Comparison of ENCODE assay signal across 21 mouse cellular contexts in genomic region chr6:18559019-18559418, GRCm38 (mm10). TPM values are rescaled to one million over a fixed set of nuclear protein-coding genes. Genes with fewer than 3 reads are reported as not detected.
DNase-seq lines count a peak whose midpoint lies in the region; ATAC-seq and TF ChIP-seq lines count a peak whose summit lies in the region.
"Had no signal": no experiment of that assay in that cellular context is flagged by ENCODE, and none has a peak within 500 bp of the region (broad histone marks: within the 10 kb centered on the region; RNA-seq: fewer than 3 reads in every experiment).

No protein-coding gene starts in this region.

- no peak for DNase-seq in layer of hippocampus, adult 2 months (ENCODE audit: low spot score in 2 of 2)
- no peak for DNase-seq in layer of hippocampus, postnatal 25 days (ENCODE audit: extremely low spot score in 1 of 2, low spot score in 1 of 2)
- DNase-seq in urinary bladder, postnatal 10 days (ENCODE audit: low spot score) = no peak
- no peak for DNase-seq in ovary, postnatal 36 days (ENCODE audit: low spot score)
- DNase-seq: adrenal gland, adult 2 months; adrenal gland, postnatal 10 days; adrenal gland, postnatal 25 days; B cell, adult 2 months; cerebellum, adult 11 months; cerebellum, adult 18-20 months; cerebellum, adult 8-10 months; cerebellum, adult 9-11 months; cerebellum, postnatal 14 days; cerebellum, postnatal 36 days; forebrain, postnatal 0 days had no signal

- TF ChIP-seq CTCF in layer of hippocampus, adult 2 months (conservative IDR thresholded peaks at IDR 0.05) = no peak

- H3K27ac ChIP-seq in layer of hippocampus, adult 2 months = 0 out of 2 replicates have a peak overlapping the region, but pooled peaks have one; percentile 10
- H3K27ac ChIP-seq: embryonic facial prominence, embryonic 10.5 days; embryonic facial prominence, embryonic 12.5 days; forebrain, embryonic 13.5 days; forebrain, embryonic 15.5 days had no signal

- ATAC-seq in granulocyte monocyte progenitor cell, adult 5-6 weeks (replicated peaks; ENCODE audit: poor library complexity, severe bottlenecking) = peak; percentile 97
- ATAC-seq in megakaryocyte progenitor cell, adult 5-6 weeks (replicated peaks; ENCODE audit: poor library complexity) = peak; percentile 85
- ATAC-seq: forebrain, embryonic 13.5 days; forebrain, embryonic 15.5 days; forebrain, postnatal 0 days had no signal

- no peak overlapping the region for H3K4me3 ChIP-seq in layer of hippocampus, adult 2 months
- H3K4me3 ChIP-seq: embryonic facial prominence, embryonic 10.5 days; embryonic facial prominence, embryonic 12.5 days; forebrain, embryonic 13.5 days; forebrain, embryonic 15.5 days had no signal

RNA-seq across cellular contexts. Expression of gene Cttnbp2, which starts 44.4 kb away (rescaled TPM):
- total RNA-seq in layer of hippocampus, adult 2 months (2021) = 100 to 1,000 TPM; 265 to 269 TPM
- total RNA-seq in layer of hippocampus, postnatal 25 days (2021) = 100 to 1,000 TPM; 197 to 294 TPM
- total RNA-seq in granulocyte monocyte progenitor cell, adult 5-6 weeks (2014; fragmentation: Nextera tagmentation) = not detected in 2 replicates
- total RNA-seq in granulocyte monocyte progenitor cell, adult 5-6 weeks (2017) = not detected in 2 replicates
- not detected in 2 replicates for total RNA-seq in megakaryocyte progenitor cell, adult 5-6 weeks (2015)
- 0.10 TPM in 1 of 2 replicates, not detected in the other for total RNA-seq in megakaryocyte progenitor cell, adult 5-6 weeks (2017)

Comparison
In these comparisons a context has a peak if more than half of its experiments do, and no peak if none do; other contexts are left out.
1. RNA of gene Cttnbp2, which starts 44.4 kb away (total RNA-seq): 197 to 294 TPM in layer of hippocampus, postnatal 25 days and 265 to 269 TPM in layer of hippocampus, adult 2 months; not detected in granulocyte monocyte progenitor cell, adult 5-6 weeks and 0.10 TPM in megakaryocyte progenitor cell, adult 5-6 weeks; every median in the first group is over 100 times any median in the second.